Mouse (Mus musculus) WW6 (cell line): ENCODE data around the gene Tnnc2.

Experiments
- DNase-seq: peaks from one replicate; pipeline ENCODE4 v3.0.0-alpha.2; 2013; ENCODE audit warnings: low read depth, low spot score

Gene Tnnc2

DNA sequence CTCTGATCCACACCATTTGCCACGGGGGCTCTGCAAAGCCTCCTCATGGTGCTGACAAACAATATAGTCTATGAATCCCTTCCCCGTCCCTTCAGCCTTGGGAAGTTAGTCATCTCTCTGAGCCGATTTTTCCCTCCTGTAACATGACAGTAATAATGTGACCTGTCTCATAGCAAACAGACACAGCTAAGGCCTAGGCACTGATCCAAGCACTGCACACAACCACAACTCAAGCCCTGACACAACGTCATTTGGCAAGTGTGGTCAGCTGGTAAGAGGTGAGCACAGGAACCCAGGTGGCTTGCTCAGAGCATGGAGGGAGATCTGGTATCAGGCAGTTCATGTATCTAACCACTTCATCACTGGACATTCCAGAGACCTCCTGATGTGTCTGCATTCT is 16.1 kb upstream of the Tnnc2 start:
- DNase-seq, result no peak

DNA sequence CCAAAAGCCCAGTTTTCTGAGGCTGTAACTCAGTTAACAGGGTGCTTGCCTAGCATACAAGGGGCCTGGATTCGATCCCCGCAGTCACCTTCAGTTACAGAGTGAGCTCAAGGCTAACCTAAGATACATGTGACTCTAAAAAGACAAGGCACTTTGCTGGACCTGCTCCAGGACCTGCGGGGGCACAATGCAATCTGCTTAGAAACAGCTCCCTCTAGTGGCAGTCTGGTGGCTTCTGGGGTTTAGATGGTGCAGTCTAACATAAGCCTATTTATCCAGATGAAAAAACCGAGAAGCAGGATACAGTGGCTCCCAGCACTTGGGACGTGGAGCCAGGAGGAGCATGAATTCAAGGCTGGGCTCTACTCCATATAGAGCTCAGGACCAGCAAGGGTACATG is 14.5 kb upstream of the Tnnc2 start:
- peak; percentile 64 for DNase-seq

GRCm38 (mm10) chr2:164793772-164794171 is 14.0 kb upstream of the Tnnc2 start:
- no peak for DNase-seq

- peak; percentile 71 for DNase-seq
Observed at GRCm38 (mm10) chr2:164793236-164793635, 13.5 kb upstream of the Tnnc2 start.

GRCm38 (mm10) chr2:164792400-164793190 is 12.8 kb upstream of the Tnnc2 start:
- no peak for DNase-seq

GRCm38 (mm10) chr2:164791841-164792261 is 12.1 kb upstream of the Tnnc2 start:
- no peak for DNase-seq

DNA sequence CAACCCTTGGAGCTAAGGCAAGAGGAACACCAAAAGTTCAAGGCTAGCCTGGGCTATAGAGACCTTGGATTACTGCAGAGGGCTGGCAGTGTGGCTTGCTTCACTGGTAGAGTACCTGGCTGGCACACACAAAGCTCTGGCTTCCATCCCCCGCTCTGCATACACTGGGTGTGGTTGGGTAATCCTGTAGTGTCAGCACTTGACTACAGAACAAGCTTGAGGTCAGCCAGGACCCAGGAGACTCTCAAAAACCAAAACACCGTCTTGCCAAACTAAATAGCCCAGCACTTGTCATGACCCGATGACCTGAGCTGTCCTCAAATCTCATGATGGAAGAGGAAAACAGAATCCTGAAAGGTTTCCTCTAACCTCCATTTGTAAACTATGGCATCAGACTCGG is 10.7 kb upstream of the Tnnc2 start:
- no peak for DNase-seq

GRCm38 (mm10) chr2:164788411-164788810 is 8.6 kb upstream of the Tnnc2 start:
- no peak for DNase-seq

GRCm38 (mm10) chr2:164787779-164788178 is 8.0 kb upstream of the Tnnc2 start:
- no peak for DNase-seq

GRCm38 (mm10) chr2:164787032-164787431 is 7.3 kb upstream of the Tnnc2 start:
- DNase-seq, result no peak

DNA sequence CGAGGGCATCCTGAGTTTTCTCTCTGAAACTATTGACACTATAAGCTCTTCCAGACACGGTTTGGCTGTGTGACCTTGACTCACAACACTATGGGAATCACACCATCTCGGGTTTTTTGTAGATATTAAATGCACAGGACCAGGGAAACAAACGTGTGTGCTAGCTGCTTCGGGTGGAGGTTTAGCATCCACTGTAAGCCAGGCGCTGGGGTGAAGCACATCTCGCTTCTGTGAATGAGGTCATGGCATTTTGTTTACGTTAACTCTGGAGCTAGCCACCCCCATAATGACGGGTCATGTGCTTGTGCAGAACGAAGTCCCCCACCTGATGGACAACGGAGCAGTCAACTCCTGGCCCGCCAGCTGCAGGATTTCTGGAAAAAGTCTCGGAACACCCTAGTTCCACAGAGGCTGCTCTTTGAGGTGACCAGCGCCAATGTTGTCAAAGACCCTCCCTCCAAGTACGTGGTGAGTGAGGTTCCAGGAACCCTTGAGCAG is 6.7 kb upstream of the Tnnc2 start:
- DNase-seq, result no peak

DNA sequence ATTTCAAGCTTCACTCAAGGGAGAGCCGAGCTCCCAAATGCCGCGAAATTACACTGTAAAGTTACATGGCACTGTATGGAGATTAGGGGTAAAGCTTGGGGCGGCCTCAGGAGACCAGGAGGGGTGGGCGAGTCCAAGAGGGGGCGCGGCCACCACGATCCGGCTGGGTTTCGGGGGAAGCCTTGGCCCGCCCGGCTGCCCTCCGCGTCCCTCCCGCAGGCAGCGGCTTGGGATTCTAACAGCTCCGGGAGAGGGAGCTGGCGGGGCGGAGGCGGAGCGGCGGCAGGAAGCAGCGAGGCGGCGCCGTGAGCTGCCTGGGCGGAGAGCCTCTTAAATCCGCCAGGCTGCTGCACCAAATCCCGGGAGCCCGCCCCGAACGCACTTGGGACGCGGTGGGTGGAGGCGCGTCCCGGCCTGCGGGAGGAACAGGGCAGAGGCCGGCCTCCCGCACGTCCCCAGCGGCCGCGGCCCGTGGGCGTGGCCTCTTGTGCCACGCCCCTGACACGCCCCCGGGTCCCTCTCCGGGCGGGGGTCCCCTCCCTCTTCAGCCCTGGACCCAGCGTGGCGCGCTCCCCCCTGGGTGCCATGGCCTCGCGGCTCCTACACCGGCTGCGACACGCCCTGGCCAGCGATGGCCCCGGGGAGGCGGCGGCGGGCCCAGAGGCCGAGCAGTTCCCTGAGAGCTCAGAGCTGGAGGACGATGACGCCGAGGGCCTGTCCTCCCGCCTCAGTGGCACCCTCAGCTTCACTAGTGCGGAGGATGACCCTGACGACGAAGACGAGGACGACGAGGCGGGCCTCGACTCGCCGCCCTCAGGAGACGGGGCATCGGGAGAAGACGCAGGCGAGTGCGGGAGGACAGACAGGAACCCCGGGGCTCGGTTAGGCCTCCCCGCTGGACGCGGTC is 6.0 kb upstream of the Tnnc2 start, which contains the start of gene Snx21:
Snx21 (plus strand) TSS at position 343 of the 907 bp plus-strand sequence.
- DNase-seq, result no peak

- DNase-seq, result no peak
Observed at GRCm38 (mm10) chr2:164784869-164785420, 5.2 kb upstream of the Tnnc2 start.

DNA sequence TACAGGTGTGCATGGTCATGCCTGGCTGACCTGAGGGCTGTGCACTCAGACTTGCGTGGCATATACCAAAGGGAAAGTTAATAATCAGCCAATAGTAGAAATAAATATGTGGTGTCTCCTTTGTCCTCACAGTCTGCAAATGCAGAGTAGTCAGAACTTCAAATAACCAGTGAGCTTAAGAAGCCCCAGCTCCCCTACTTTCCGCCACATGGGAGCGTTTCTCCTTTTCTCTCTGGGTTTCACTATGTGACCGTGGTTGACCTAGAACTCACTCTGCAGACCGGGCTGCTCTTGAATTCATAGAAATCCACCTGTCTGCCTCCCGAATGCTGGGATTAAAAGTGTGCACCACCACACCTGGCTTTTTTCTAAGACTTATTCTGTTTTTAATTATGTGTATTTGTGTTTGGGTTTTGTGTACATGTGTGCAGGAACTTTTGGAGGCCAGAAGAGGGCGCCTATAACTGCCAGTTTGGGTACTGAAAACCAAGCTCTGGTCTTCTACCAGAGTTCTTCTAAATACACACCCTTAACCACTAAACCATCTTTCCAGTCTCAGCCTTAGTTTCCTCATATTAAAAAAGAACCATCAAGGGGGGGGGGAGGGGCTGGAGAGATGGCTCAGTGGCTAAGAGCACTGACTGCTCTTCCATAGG is 4.3 kb upstream of the Tnnc2 start:
- no peak for DNase-seq

DNA sequence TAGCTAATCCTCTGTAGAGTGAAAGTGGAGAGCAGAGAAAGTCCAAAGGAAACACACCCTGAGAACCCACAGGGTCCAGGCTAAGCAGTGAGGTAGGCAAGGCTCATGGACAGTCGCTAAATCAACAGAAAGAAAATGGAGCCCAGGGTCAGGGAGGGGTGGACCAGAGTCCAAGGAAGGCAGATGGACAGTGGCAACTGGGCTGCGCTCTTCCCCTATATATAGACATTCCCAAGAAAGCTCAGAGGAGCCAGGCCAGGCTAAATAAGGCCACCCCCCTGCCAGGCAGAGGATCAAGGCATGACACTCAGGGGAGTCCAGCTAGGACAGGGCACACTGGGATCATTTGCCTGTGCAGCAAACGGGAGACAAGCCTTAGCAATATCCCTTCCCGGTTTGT is 2.1 kb upstream of the Tnnc2 start:
- no peak for DNase-seq

GRCm38 (mm10) chr2:164778809-164779208 is 958 bp downstream of the Tnnc2 start:
- no peak for DNase-seq

DNA sequence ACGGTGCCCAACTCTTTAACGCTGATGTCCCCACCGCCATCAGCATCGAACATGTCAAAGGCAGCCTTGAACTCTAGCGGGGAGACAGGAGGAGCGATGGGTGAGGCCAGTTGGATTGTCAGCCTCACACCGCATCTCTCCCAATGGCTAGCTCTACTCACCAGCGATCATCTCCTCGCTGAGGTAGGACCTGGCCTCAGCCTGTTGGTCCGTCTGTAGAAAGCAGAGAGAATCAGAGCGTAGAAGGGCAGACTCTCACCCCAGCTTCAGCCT is 1.8 kb downstream of the Tnnc2 start:
- no peak for DNase-seq

DNA sequence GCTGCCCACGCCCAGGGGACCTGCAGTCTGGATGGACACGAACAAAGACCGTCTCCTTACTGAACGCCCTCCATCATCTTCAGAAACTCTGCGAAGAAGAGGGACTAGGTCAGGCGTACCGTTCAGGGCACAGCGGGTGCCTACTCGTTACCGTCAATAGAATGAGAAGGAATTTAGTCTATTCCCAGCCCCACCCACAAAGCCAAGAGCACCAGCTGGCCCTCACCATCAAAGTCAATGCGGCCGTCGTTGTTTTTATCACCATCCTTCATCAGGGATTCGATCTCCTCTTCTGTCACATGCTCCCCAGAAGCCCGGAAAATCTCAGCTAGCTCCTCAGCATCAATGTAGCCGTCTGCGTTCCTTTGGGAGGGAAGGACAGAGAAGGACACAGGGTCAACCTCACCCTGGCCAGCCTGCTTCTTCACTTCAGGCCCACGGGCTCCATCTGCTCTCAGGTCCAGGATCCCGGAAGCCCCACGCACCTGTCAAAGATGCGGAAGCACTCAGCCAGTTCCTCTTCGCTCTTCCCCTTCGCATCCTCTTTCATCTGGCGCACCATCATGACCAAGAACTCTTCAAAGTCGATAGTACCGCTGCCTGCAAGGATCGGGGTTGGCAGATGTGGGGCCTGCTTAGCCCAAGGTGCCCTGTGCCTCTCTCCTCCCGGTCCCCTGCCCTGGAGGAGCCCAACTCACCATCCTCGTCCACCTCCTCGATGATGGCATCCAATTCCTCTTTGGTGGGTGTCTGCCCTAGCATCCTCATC is 2.3 kb downstream of the Tnnc2 start:
- DNase-seq, result no peak

GRCm38 (mm10) chr2:164776801-164777200 is 3.0 kb downstream of the Tnnc2 start:
- no peak for DNase-seq

GRCm38 (mm10) chr2:164776130-164776529 is 3.6 kb downstream of the Tnnc2 start:
- DNase-seq, result no peak

- no peak for DNase-seq
Observed at GRCm38 (mm10) chr2:164773989-164774364, 5.8 kb downstream of the Tnnc2 start.
